Mouse (Mus musculus): ENCODE measurements around the gene Rapgef1. TPM values are rescaled to one million over a fixed set of nuclear protein-coding genes. Genes with fewer than 3 reads are reported as not detected.

Rapgef1 gene
- polyA plus RNA-seq, 1 experiment from 2014 or later, result 14.9 TPM

GRCm38 (mm10) chr2:29617341-29617740 lies 2.2 kb upstream of the Rapgef1 start:
- no peak overlapping the region for H3K4me3 ChIP-seq (ENCODE audit: inconsistent target)
- H3K79me2 ChIP-seq (ENCODE audit: inconsistent target), result peaks cover 24% of the 10 kb centered on the region
- 100% methylated on average over 1 of the region's 1 CpGs for WGBS (ENCODE audit: missing documents)
- no peak overlapping the region for H3K27ac ChIP-seq
- H3K36me3 ChIP-seq (ENCODE audit: inconsistent target), result no peaks in the 10 kb centered on the region

- Histone ChIP-seq H3K36me3 (ENCODE audit: inconsistent target) (no peaks in the 10 kb centered on the region), H3K4me3 (ENCODE audit: inconsistent target) (no peak overlapping the region), H3K79me2 (ENCODE audit: inconsistent target) (peaks cover 38% of the 10 kb centered on the region), H3K27ac (no peak overlapping the region)
- WGBS (ENCODE audit: missing documents), result 70% methylated on average over 8 of the region's 8 CpGs
Observed at GRCm38 (mm10) chr2:29618926-29619483, 515 bp upstream of the Rapgef1 start.

GRCm38 (mm10) chr2:29620301-29620827 lies 844 bp downstream of the Rapgef1 start:
- peak overlapping the region; percentile 74 for H3K4me3 ChIP-seq (ENCODE audit: inconsistent target)
- WGBS (ENCODE audit: missing documents), result 4% methylated on average over 15 of the region's 15 CpGs
- H3K79me2 ChIP-seq (ENCODE audit: inconsistent target), result peaks cover 45% of the 10 kb centered on the region
- H3K36me3 ChIP-seq (ENCODE audit: inconsistent target), result no peaks in the 10 kb centered on the region
- H3K27ac ChIP-seq, result peak overlapping the region; percentile 87

GRCm38 (mm10) chr2:29621163-29621562 lies 1.6 kb downstream of the Rapgef1 start:
- peak overlapping the region; percentile 74 for H3K4me3 ChIP-seq (ENCODE audit: inconsistent target)
- no peaks in the 10 kb centered on the region for H3K36me3 ChIP-seq (ENCODE audit: inconsistent target)
- peaks cover 53% of the 10 kb centered on the region for H3K79me2 ChIP-seq (ENCODE audit: inconsistent target)
- WGBS (ENCODE audit: missing documents), result 72% methylated on average over 10 of the region's 10 CpGs
- peak overlapping the region; percentile 87 for H3K27ac ChIP-seq

- H3K79me2 ChIP-seq (ENCODE audit: inconsistent target), result peaks cover 58% of the 10 kb centered on the region
- no peaks in the 10 kb centered on the region for H3K36me3 ChIP-seq (ENCODE audit: inconsistent target)
- WGBS (ENCODE audit: missing documents), result 95% methylated on average over 3 of the region's 3 CpGs
- H3K27ac ChIP-seq, result peak overlapping the region; percentile 87
- H3K4me3 ChIP-seq (ENCODE audit: inconsistent target), result no peak overlapping the region; the same call in 1 of the 2 replicates
Observed at GRCm38 (mm10) chr2:29621636-29622035, 2.1 kb downstream of the Rapgef1 start.

GRCm38 (mm10) chr2:29622126-29623005 lies 2.8 kb downstream of the Rapgef1 start:
- Histone ChIP-seq H3K27ac (peak overlapping the region; percentile 87), H3K4me3 (ENCODE audit: inconsistent target) (no peak overlapping the region), H3K36me3 (ENCODE audit: inconsistent target) (no peaks in the 10 kb centered on the region), H3K79me2 (ENCODE audit: inconsistent target) (peaks cover 65% of the 10 kb centered on the region)
- 88% methylated on average over 10 of the region's 10 CpGs for WGBS (ENCODE audit: missing documents)

GRCm38 (mm10) chr2:29623247-29624090 lies 3.9 kb downstream of the Rapgef1 start:
- Histone ChIP-seq H3K27ac (peak overlapping the region; percentile 87), H3K36me3 (ENCODE audit: inconsistent target) (no peaks in the 10 kb centered on the region), H3K79me2 (ENCODE audit: inconsistent target) (peaks cover 76% of the 10 kb centered on the region), H3K4me3 (ENCODE audit: inconsistent target) (no peak overlapping the region)
- 57% methylated on average over 9 of the region's 9 CpGs for WGBS (ENCODE audit: missing documents)

- WGBS (ENCODE audit: missing documents), result 3% methylated on average over 4 of the region's 4 CpGs
- no peak overlapping the region for H3K4me3 ChIP-seq (ENCODE audit: inconsistent target)
- H3K36me3 ChIP-seq (ENCODE audit: inconsistent target), result no peaks in the 10 kb centered on the region
Observed at GRCm38 (mm10) chr2:29624091-29624608, 4.6 kb downstream of the Rapgef1 start.

GRCm38 (mm10) chr2:29624739-29625138 lies 5.2 kb downstream of the Rapgef1 start:
- H3K27ac ChIP-seq, result peak overlapping the region; percentile 87
- H3K79me2 ChIP-seq (ENCODE audit: inconsistent target), result peaks cover 89% of the 10 kb centered on the region
- no peak overlapping the region for H3K4me3 ChIP-seq (ENCODE audit: inconsistent target)
- WGBS (ENCODE audit: missing documents), result 7% methylated on average over 5 of the region's 5 CpGs
- no peaks in the 10 kb centered on the region for H3K36me3 ChIP-seq (ENCODE audit: inconsistent target)

More at GRCm38 (mm10) chr2:29624091-29624608, 4.6 kb downstream of the Rapgef1 start:
- peaks cover 83% of the 10 kb centered on the region for H3K79me2 ChIP-seq (ENCODE audit: inconsistent target)
- peak overlapping the region; percentile 87 for H3K27ac ChIP-seq

GRCm38 (mm10) chr2:29625573-29626200 lies 6.2 kb downstream of the Rapgef1 start:
- no peaks in the 10 kb centered on the region for H3K36me3 ChIP-seq (ENCODE audit: inconsistent target)
- H3K79me2 ChIP-seq (ENCODE audit: inconsistent target), result peaks cover 91% of the 10 kb centered on the region
- WGBS (ENCODE audit: missing documents), result 96% methylated on average over 8 of the region's 8 CpGs
- peak overlapping the region; percentile 87 for H3K27ac ChIP-seq
- H3K4me3 ChIP-seq (ENCODE audit: inconsistent target), result no peak overlapping the region

GRCm38 (mm10) chr2:29627337-29627736 lies 7.8 kb downstream of the Rapgef1 start:
- no peak overlapping the region for H3K4me3 ChIP-seq (ENCODE audit: inconsistent target)

GRCm38 (mm10) chr2:29628186-29628585 lies 8.7 kb downstream of the Rapgef1 start:
- Histone ChIP-seq H3K36me3 (ENCODE audit: inconsistent target) (no peaks in the 10 kb centered on the region), H3K27ac (no peak overlapping the region), H3K79me2 (ENCODE audit: inconsistent target) (peaks cover 91% of the 10 kb centered on the region), H3K4me3 (ENCODE audit: inconsistent target) (no peak overlapping the region)
- whole genome bisulfite sequencing (ENCODE audit: missing documents), result 82% methylated on average over 5 of the region's 5 CpGs

More at GRCm38 (mm10) chr2:29627337-29627736, 7.8 kb downstream of the Rapgef1 start:
- peaks cover 91% of the 10 kb centered on the region for H3K79me2 ChIP-seq (ENCODE audit: inconsistent target)
- H3K27ac ChIP-seq, result no peak overlapping the region
- H3K36me3 ChIP-seq (ENCODE audit: inconsistent target), result no peaks in the 10 kb centered on the region
- 90% methylated on average over 3 of the region's 3 CpGs for whole genome bisulfite sequencing (ENCODE audit: missing documents)

- 84% methylated on average over 5 of the region's 5 CpGs for WGBS (ENCODE audit: missing documents)
- no peak overlapping the region for H3K4me3 ChIP-seq (ENCODE audit: inconsistent target)
- no peak overlapping the region for H3K27ac ChIP-seq
- H3K79me2 ChIP-seq (ENCODE audit: inconsistent target), result peaks cover 91% of the 10 kb centered on the region
- no peaks in the 10 kb centered on the region for H3K36me3 ChIP-seq (ENCODE audit: inconsistent target)
Observed at GRCm38 (mm10) chr2:29628763-29629181, 9.3 kb downstream of the Rapgef1 start.

GRCm38 (mm10) chr2:29629311-29629710 lies 9.8 kb downstream of the Rapgef1 start:
- Histone ChIP-seq H3K4me3 (ENCODE audit: inconsistent target) (no peak overlapping the region), H3K36me3 (ENCODE audit: inconsistent target) (no peaks in the 10 kb centered on the region), H3K79me2 (ENCODE audit: inconsistent target) (peaks cover 97% of the 10 kb centered on the region), H3K27ac (no peak overlapping the region)
- 87% methylated on average over 2 of the region's 2 CpGs for WGBS (ENCODE audit: missing documents)

Data from macrophage (primary cell).